Mouse (Mus musculus) spleen, adult 18-20 months (tissue): ENCODE data around the gene Gm20820.
"Not testable (repeated sequence)": the region's sequence is repeated elsewhere in the genome, so short reads cannot be mapped to it uniquely, and the experiment has no call there.

Experiments used
- DNase-seq, 2 experiments: peaks; one replicate each; pipeline ENCODE4 v3.0.0; 2022; ENCODE audit warnings: mixed read lengths in 2 of 2

The Gm20820 gene

GRCm38 (mm10) chrY:86061472-86061871, at the start of gene Gm20820:
Gm20820 (plus strand) TSS chrY:86061772.
- not testable (repeated sequence) for DNase-seq
